ENCODE assay signal across 22 mouse cellular contexts in genomic region chr4:155128411-155128810, GRCm38 (mm10). TPM values are rescaled to one million over a fixed set of nuclear protein-coding genes. Genes with fewer than 3 reads are reported as not detected.
DNase-seq lines count a peak whose midpoint lies in the region; ATAC-seq and TF ChIP-seq lines count a peak whose summit lies in the region.
"Had no signal": no experiment of that assay in that cellular context is flagged by ENCODE, and none has a peak within 500 bp of the region (broad histone marks: within the 10 kb centered on the region; RNA-seq: fewer than 3 reads in every experiment).

No protein-coding gene starts in this region.

- ATAC-seq in heart, embryonic 11.5 days (replicated peaks; ENCODE audit: insufficient number of reproducible peaks, low FRiP score, low TSS enrichment), result no peak
- ATAC-seq: activated CD4-positive, CD25-positive, alpha-beta regulatory T cell, adult 4 months; forebrain, embryonic 16.5 days; intestine, embryonic 16.5 days; midbrain, embryonic 16.5 days had no signal

- no peaks in the 10 kb centered on the region for H3K36me3 ChIP-seq in heart, embryonic 10.5 days
- no peaks in the 10 kb centered on the region for H3K36me3 ChIP-seq in heart, embryonic 11.5 days (ENCODE audit: control insufficient read depth, insufficient read depth, low read length)
- no peaks in the 10 kb centered on the region for H3K36me3 ChIP-seq in limb, embryonic 10.5 days
- H3K36me3 ChIP-seq: hindbrain, embryonic 13.5 days; limb, embryonic 12.5 days; liver, embryonic 15.5 days; lung, embryonic 15.5 days had no signal

- H3K27me3 ChIP-seq in heart, embryonic 10.5 days (ENCODE audit: insufficient read depth, poor library complexity, severe bottlenecking), result 0 out of 2 replicates have a peak, but pooled peaks cover 3% of the 10 kb centered on the region
- H3K27me3 ChIP-seq in heart, embryonic 11.5 days (ENCODE audit: control insufficient read depth, insufficient read depth, low read length), result no peaks in the 10 kb centered on the region
- 0 out of 2 replicates have a peak, but pooled peaks cover 6% of the 10 kb centered on the region for H3K27me3 ChIP-seq in limb, embryonic 10.5 days (ENCODE audit: low read depth, poor library complexity, severe bottlenecking)
- H3K27me3 ChIP-seq: CH12.LX; hindbrain, embryonic 13.5 days; liver, embryonic 15.5 days; lung, embryonic 15.5 days had no signal

- peak overlapping the region; percentile 90 for H3K27ac ChIP-seq in heart, embryonic 10.5 days
- no peak overlapping the region for H3K27ac ChIP-seq in heart, embryonic 11.5 days (ENCODE audit: low read depth, low read length)
- H3K27ac ChIP-seq in layer of hippocampus, adult 2 months, result peak overlapping the region; percentile 88; the same call in 1 of the 2 replicates
- peak overlapping the region; percentile 28; the same call in 1 of the 2 replicates for H3K27ac ChIP-seq in limb, embryonic 10.5 days
- H3K27ac ChIP-seq: heart, adult 2 months; hindbrain, embryonic 13.5 days; kidney, postnatal 0 days; liver, embryonic 15.5 days; lung, embryonic 15.5 days had no signal

- peaks cover 91% of the 10 kb centered on the region for H3K4me1 ChIP-seq in heart, embryonic 10.5 days
- H3K4me1 ChIP-seq in heart, embryonic 11.5 days (ENCODE audit: control insufficient read depth, insufficient read depth, low read length), result peaks cover 64% of the 10 kb centered on the region
- peaks cover 61% of the 10 kb centered on the region for H3K4me1 ChIP-seq in limb, embryonic 10.5 days

- no peaks in the 10 kb centered on the region for H3K9me3 ChIP-seq in heart, embryonic 10.5 days
- no peaks in the 10 kb centered on the region for H3K9me3 ChIP-seq in heart, embryonic 11.5 days (replicated peaks; ENCODE audit: control insufficient read depth, low read length)
- H3K9me3 ChIP-seq in limb, embryonic 10.5 days (replicated peaks), result no peaks in the 10 kb centered on the region
- H3K9me3 ChIP-seq: hindbrain, embryonic 13.5 days; limb, embryonic 12.5 days; liver, embryonic 15.5 days; lung, embryonic 15.5 days had no signal

- WGBS in heart, embryonic 10.5 days, result 86% methylated on average over 15 of the region's 15 CpGs
- 78% methylated on average over 15 of the region's 15 CpGs for WGBS in heart, embryonic 11.5 days (ENCODE audit: insufficient replicate concordance)
- 91% methylated on average over 15 of the region's 15 CpGs for WGBS in limb, embryonic 10.5 days

- TF ChIP-seq CTCF in layer of hippocampus, adult 2 months (conservative IDR thresholded peaks at IDR 0.05), result no peak

- H3K4me3 ChIP-seq in heart, embryonic 10.5 days, result no peak overlapping the region
- H3K4me3 ChIP-seq in heart, embryonic 11.5 days (ENCODE audit: low read depth, low read length), result no peak overlapping the region
- H3K4me3 ChIP-seq in layer of hippocampus, adult 2 months, result no peak overlapping the region
- no peak overlapping the region for H3K4me3 ChIP-seq in limb, embryonic 10.5 days
- H3K4me3 ChIP-seq: heart, adult 2 months; hindbrain, embryonic 13.5 days; limb, embryonic 12.5 days; liver, embryonic 15.5 days; lung, embryonic 15.5 days had no signal

- H3K4me2 ChIP-seq in heart, embryonic 11.5 days, result no peak overlapping the region
- H3K4me2 ChIP-seq: hindbrain, embryonic 13.5 days; limb, embryonic 12.5 days; liver, embryonic 15.5 days; lung, embryonic 15.5 days had no signal

- DNase-seq in cerebellum, adult 9-11 months, result peak; percentile 38
- DNase-seq in cerebellum, postnatal 4 days (ENCODE audit: low spot score in 2 of 2), result no peak
- DNase-seq in heart, embryonic 10.5 days (ENCODE audit: low spot score), result no peak
- no peak for DNase-seq in layer of hippocampus, adult 2 months (ENCODE audit: low spot score in 2 of 2)
- DNase-seq in layer of hippocampus, adult 11-12 months (ENCODE audit: low spot score), result no peak
- no peak for DNase-seq in limb, embryonic 10.5 days (ENCODE audit: low spot score)
- DNase-seq: cerebellum, postnatal 14 days; gastrocnemius, postnatal 10 days; layer of hippocampus, adult 9-11 months; right cerebral cortex, postnatal 25 days had no signal

- no peak overlapping the region for H3K9ac ChIP-seq in heart, embryonic 11.5 days (ENCODE audit: low read depth, low read length)
- H3K9ac ChIP-seq: limb, embryonic 12.5 days; liver, embryonic 15.5 days; lung, embryonic 15.5 days had no signal

RNA-seq across cellular contexts. Expression of gene Morn1, which starts 42.0 kb away (rescaled TPM):
- 3.6 and 4.6 TPM in 2 replicates for polyA plus RNA-seq in heart, embryonic 10.5 days (2016; fragmentation: Nextera tagmentation; extraction: Ambion mirVana)
- polyA plus RNA-seq in heart, embryonic 11.5 days (2014; fragmentation: Nextera tagmentation; extraction: Ambion mirVana), result 2.5 and 2.9 TPM in 2 replicates
- total RNA-seq in layer of hippocampus, adult 2 months (2021), result 10 to 100 TPM; 11.8 to 14.0 TPM
- polyA plus RNA-seq in limb, embryonic 10.5 days (2016; fragmentation: Nextera tagmentation; extraction: Ambion mirVana), result 3.5 and 6.5 TPM in 2 replicates

RNA-seq across cellular contexts. Expression of gene Rer1, which starts 42.2 kb away (rescaled TPM):
- polyA plus RNA-seq in heart, embryonic 10.5 days (2016; fragmentation: Nextera tagmentation; extraction: Ambion mirVana), result 144 and 165 TPM in 2 replicates
- 148 TPM in 2 replicates for polyA plus RNA-seq in heart, embryonic 11.5 days (2014; fragmentation: Nextera tagmentation; extraction: Ambion mirVana)
- total RNA-seq in layer of hippocampus, adult 2 months (2021), result 10 to 100 TPM; 60.6 to 63.0 TPM
- polyA plus RNA-seq in limb, embryonic 10.5 days (2016; fragmentation: Nextera tagmentation; extraction: Ambion mirVana), result 133 and 142 TPM in 2 replicates
